Mouse (Mus musculus) kidney, adult 2 months (tissue): Measurements from ENCODE around the gene Fam129c.

Source experiments
- CTCF ChIP-seq: fragments of 200-500 bp; conservative IDR thresholded peaks from 2 replicates; pipeline ENCODE4 v1.5.1; 2011; ENCODE audit warnings: low read depth, mild to moderate bottlenecking, control low read depth, low read length, moderate library complexity, mixed read lengths; ENCODE audit not compliant: insufficient read depth, insufficient read length
- POLR2A ChIP-seq: fragments of 200-500 bp; IDR thresholded peaks from one replicate; pipeline ENCODE4 v1.6.1; 2011; ENCODE audit warnings: low read depth, low read length, control low read depth

- no peak for TF ChIP-seq CTCF
- no peak for TF ChIP-seq POLR2A
These were observed 24.4 kb upstream of the Fam129c start for GRCm38 (mm10) chr8:71572847-71573633.
